Mouse (Mus musculus) left cerebral cortex, adult 8-10 months (tissue): Measurements from ENCODE around the gene Gm17509. TPM values are rescaled to one million over a fixed set of nuclear protein-coding genes. Genes with fewer than 3 reads are reported as not detected.
"Not testable (repeated sequence)": the region's sequence is repeated elsewhere in the genome, so short reads cannot be mapped to it uniquely, and the experiment has no call there.

Experiments used
- DNase-seq, 2 experiments: peaks; one replicate each; pipeline ENCODE4 v3.0.0; 2022; ENCODE audit warnings: low spot score in 2 of 2
- total RNA-seq, 4 experiments: library from RNA; stranded (reverse); gene quantifications; 2 replicates each; pipeline ENCODE4 v1.2.4; 2022

Gene Gm17509
- total RNA-seq, 4 experiments from 2014 or later = 1.3 to 1.6 (median 1.4) TPM

GRCm38 (mm10) chr13:117208236-117208635 lies 12.6 kb downstream of the Gm17509 start, which contains the start of gene Emb:
Emb (plus strand) TSS chr13:117208536.
- no peak for DNase-seq

- DNase-seq = no peak
Measured at GRCm38 (mm10) chr13:117206066-117206465, 14.8 kb downstream of the Gm17509 start.

- DNase-seq = no peak
Measured at GRCm38 (mm10) chr13:117204685-117205084, 16.2 kb downstream of the Gm17509 start.

DNA sequence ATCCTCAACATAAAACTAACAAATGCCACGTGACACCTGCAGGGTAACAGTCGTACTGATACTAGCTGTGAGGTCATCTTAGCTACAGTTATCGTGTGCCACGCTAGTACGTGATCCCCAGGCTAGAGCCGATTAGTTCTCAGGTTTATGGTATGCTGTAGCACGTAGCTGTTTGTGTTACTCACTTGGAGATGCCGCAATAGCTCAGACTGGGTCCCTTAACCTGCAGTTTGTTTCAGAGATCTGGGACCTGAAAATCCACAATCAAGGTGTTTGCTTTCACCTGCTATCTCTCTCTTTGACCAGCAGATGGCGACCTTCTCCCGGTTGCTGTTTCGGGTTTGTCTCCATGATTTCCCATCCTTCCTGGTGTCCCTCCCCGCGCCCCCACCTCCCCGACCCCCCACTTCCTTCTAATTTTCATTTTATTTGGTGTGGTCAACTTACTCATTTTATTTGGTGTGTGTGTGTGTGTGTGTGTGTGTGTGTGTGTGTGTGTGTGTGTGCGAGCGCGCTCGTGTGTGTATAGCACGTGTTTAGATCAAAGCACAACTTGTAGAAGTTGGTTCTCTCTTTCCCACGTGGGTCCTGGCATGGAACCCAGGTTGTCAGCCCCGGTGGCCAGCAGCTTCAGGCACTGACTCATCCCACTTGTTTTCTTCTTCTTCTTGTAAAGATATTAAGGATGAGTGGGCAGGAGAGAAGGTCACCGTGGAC lies 18.0 kb downstream of the Gm17509 start:
- DNase-seq = no peak

DNA sequence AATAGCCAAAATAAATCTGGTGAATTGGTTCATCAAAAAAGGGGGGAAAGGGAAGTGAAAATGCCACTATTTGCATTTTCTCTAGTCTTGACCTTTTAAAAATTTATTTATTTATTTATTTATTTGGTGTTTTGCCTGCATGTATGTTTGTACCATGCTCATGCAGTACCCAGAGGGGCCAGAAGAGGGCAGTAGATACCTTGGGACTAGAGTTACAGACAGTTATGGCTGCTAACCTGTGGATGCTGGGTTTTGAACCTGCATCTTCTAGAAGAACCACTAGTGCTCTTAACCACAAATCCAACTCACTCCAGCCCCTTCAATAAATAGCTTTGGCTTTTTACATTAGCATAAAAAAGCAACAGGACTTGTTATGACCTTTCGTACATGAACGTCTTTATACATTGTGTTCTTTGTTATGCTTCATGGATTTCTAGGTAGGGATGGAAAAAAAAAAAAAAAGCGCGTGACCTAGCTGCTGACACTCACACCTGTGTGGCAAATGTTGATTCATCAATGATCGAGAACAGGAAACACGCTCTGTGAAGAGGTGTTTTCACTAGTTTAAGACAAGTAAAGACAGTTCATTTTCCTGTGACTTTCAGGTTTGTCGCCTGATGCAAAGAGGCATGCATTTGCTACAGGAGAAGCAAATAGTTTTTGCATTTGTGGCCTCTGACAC lies 22.3 kb downstream of the Gm17509 start:
- peak; percentile 34 to 36 for DNase-seq

DNA sequence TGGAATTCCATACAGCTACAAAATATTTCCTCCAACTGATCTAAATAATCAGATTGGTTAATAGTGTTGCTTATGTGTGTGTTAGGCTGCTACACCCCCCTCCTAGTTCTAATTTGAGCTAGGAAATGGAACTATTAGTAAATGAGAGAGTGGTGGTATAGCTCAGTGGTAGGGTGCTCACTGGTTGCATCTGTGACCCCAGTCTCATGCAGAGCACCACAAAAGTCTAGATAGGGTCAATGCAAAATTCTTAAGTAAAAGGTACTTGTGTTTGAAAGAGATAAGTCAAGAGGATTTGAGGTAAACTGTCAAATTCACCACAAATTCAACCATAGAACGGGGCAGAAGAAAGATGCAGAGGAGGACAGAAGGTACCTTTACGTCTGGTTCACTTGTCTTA lies 23.2 kb downstream of the Gm17509 start:
- no peak for DNase-seq

DNA sequence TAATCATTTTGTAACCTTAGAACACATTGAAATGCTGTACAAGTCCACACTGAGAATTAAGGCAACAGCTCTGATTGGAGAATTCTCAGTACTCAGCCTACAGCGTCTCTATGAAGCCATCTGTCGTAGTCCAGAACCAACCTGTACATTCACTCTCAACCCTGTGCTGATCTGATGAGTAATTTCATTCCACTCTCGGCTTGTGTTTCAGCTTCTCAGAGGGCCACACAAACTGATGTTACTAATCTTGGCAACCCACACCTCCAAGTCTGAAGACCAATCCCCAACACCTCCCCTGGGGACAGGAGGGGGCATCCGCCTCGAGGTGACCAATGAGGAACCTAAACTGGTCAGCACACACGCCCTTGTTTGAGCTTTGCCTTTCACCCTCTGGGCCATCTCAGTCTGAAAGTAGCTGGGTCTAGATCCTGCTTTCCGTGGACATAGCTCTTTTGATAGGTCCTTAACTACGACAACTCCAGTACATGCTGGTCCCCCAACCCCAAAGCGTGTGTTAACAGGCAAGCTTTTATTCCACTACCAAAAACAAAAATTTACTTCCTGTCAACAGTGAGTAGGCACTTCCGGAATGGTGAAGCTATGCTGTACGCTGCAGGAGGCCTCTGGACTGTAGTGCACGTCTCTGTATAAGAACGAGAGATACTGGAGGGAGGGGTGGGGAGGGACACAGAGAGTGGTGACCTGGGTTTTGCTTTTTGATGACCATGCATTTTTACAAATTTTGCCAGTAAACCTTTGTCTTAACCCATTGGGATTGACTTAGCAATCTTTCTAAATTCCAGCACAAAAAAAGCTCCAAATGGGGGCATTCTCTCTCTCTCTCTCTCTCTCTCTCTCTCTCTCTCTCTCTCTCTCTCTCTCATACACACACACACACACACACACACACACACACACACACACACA lies 25.0 kb downstream of the Gm17509 start:
- no peak for DNase-seq

- DNase-seq = no peak
Measured at GRCm38 (mm10) chr13:117193422-117193983, 27.4 kb downstream of the Gm17509 start.

- no peak for DNase-seq
Measured at GRCm38 (mm10) chr13:117192161-117192560, 28.7 kb downstream of the Gm17509 start.

- no peak for DNase-seq
Measured at GRCm38 (mm10) chr13:117185329-117185728, 35.5 kb downstream of the Gm17509 start.

GRCm38 (mm10) chr13:117183288-117183687 lies 37.6 kb downstream of the Gm17509 start:
- no peak for DNase-seq

- not testable (repeated sequence) for DNase-seq
Measured at GRCm38 (mm10) chr13:117180912-117181311, 40.0 kb downstream of the Gm17509 start.

Other genes with a start within 250 kb of the Gm17509 start
- gene Parp8, start 195.5 kb downstream of the Gm17509 start, total RNA-seq = 10 to 100 TPM; 16.7 to 21.8 (median 20.6) TPM
- gene Emb, start 12.5 kb downstream of the Gm17509 start, total RNA-seq = 10 to 100 TPM; 31.0 to 35.3 (median 33.3) TPM